Mouse (Mus musculus) ES-E14 (cell line): ENCODE measurements around the gene Hoxd9. TPM values are rescaled to one million over a fixed set of nuclear protein-coding genes. Genes with fewer than 3 reads are reported as not detected.

Experiments used
- DNase-seq: peaks from one replicate; pipeline ENCODE4 v3.0.0-alpha.2; 2013; ENCODE audit warnings: low read depth, low spot score
- H3K27ac ChIP-seq: 2 replicates; pipeline ENCODE4 v1.5.1; 2012; ENCODE audit warnings: low read depth, mild to moderate bottlenecking, low read length, moderate library complexity, mixed read lengths; ENCODE audit not compliant: poor library complexity, insufficient read depth, severe bottlenecking
- H3K36me3 ChIP-seq: 2 replicates; pipeline ENCODE4 v1.6.1; 2012; ENCODE audit warnings: mild to moderate bottlenecking, low read length, moderate library complexity, mixed read lengths; ENCODE audit not compliant: control insufficient read depth, poor library complexity, insufficient read depth, severe bottlenecking
- H3K4me1 ChIP-seq, 2 experiments: fragments of 150-350 bp in 1 of 2; sonication (generic) in 1 of 2; 2 replicates each; pipeline ENCODE4 v1.6.1; 2012; ENCODE audit warnings: low read length in 2 of 2, mild to moderate bottlenecking in 1 of 2, mixed read lengths in 1 of 2; ENCODE audit not compliant: control insufficient read depth in 2 of 2, insufficient read depth in 2 of 2, poor library complexity in 1 of 2
- H3K4me3 ChIP-seq, 2 experiments: fragments of 150-350 bp in 1 of 2; sonication (generic) in 1 of 2; 2 replicates each; pipeline ENCODE4 v1.5.1; 2012; ENCODE audit warnings: low read length in 2 of 2, low read depth in 1 of 2, mild to moderate bottlenecking in 1 of 2, mixed read lengths in 1 of 2; ENCODE audit not compliant: insufficient read depth in 1 of 2, poor library complexity in 1 of 2, severe bottlenecking in 1 of 2
- H3K9ac ChIP-seq: 2 replicates; pipeline ENCODE4 v1.6.1; 2012; ENCODE audit warnings: low read depth, mild to moderate bottlenecking, low read length, mixed read lengths; ENCODE audit not compliant: poor library complexity, insufficient read depth, severe bottlenecking
- H3K9me3 ChIP-seq: fragments of 150-350 bp; sonication (generic); 2 replicates; pipeline ENCODE4 v1.6.1; 2012; ENCODE audit warnings: low read depth, mild to moderate bottlenecking, low read length; ENCODE audit not compliant: control insufficient read depth, insufficient read depth
- CHD2 ChIP-seq: IDR thresholded peaks from 2 replicates; pipeline ENCODE4 v1.6.1; 2014; ENCODE audit warnings: mild to moderate bottlenecking, low read depth, low read length, inconsistent platforms
- HCFC1 ChIP-seq: IDR thresholded peaks from 2 replicates; pipeline ENCODE4 v1.6.1; 2012; ENCODE audit warnings: low read length, inconsistent platforms, borderline replicate concordance; ENCODE audit not compliant: insufficient read depth
- MAFK ChIP-seq: IDR thresholded peaks from 2 replicates; pipeline ENCODE4 v1.6.1; 2014; ENCODE audit warnings: mild to moderate bottlenecking, low read depth, low read length, inconsistent platforms; ENCODE audit not compliant: insufficient read depth
- ZC3H11A ChIP-seq: IDR thresholded peaks from 2 replicates; pipeline ENCODE4 v1.6.1; 2012; ENCODE audit warnings: low read depth, mild to moderate bottlenecking, inconsistent platforms, low read length, borderline replicate concordance
- ZNF384 ChIP-seq: IDR thresholded peaks from 2 replicates; pipeline ENCODE4 v1.6.1; 2012; ENCODE audit warnings: low read depth, low read length, inconsistent platforms
- in situ Hi-C, 2 experiments: fragments of 600-800 bp; cut with MboI; formaldehyde crosslinking; loops; one replicate each; pipeline ENCODE4 v1.15.1; 2025; ENCODE audit warnings: low sequenced_read_pairs in 2 of 2, inconsistent platforms in 1 of 2; ENCODE audit not compliant: unreplicated experiment in 2 of 2
- total RNA-seq: library from RNA; depleted of rRNA; stranded (reverse); fragments of 300-350 nt; gene quantifications from 2 replicates; pipeline ENCODE4 v1.2.3, GENCODE M21; 2012

Hoxd9 gene
- total RNA-seq, 1 experiment, result 0.76 TPM

- Histone ChIP-seq H3K36me3 (no peaks in the 10 kb centered on the region), H3K9me3 (no peaks in the 10 kb centered on the region), H3K9ac (no peak overlapping the region), H3K4me1 (peaks cover 0 to 7% of the 10 kb centered on the region in 2 experiments; a peak in 1 of 4 replicates), H3K27ac (no peak overlapping the region), H3K4me3 (no peak overlapping the region)
- TF ChIP-seq ZNF384, result no peak
- TF ChIP-seq MAFK, result no peak
- TF ChIP-seq CHD2, result no peak
- no peak for TF ChIP-seq ZC3H11A
- no peak for TF ChIP-seq HCFC1
- in situ Hi-C loops, result loop anchor here (25.0 kb wide), 2 partner anchors 604 to 879 kb away; no protein-coding TSS in a partner anchor
- DNase-seq, result no peak
Observed at GRCm38 (mm10) chr2:74708676-74709075, 11.1 kb downstream of the Hoxd9 start.

DNA sequence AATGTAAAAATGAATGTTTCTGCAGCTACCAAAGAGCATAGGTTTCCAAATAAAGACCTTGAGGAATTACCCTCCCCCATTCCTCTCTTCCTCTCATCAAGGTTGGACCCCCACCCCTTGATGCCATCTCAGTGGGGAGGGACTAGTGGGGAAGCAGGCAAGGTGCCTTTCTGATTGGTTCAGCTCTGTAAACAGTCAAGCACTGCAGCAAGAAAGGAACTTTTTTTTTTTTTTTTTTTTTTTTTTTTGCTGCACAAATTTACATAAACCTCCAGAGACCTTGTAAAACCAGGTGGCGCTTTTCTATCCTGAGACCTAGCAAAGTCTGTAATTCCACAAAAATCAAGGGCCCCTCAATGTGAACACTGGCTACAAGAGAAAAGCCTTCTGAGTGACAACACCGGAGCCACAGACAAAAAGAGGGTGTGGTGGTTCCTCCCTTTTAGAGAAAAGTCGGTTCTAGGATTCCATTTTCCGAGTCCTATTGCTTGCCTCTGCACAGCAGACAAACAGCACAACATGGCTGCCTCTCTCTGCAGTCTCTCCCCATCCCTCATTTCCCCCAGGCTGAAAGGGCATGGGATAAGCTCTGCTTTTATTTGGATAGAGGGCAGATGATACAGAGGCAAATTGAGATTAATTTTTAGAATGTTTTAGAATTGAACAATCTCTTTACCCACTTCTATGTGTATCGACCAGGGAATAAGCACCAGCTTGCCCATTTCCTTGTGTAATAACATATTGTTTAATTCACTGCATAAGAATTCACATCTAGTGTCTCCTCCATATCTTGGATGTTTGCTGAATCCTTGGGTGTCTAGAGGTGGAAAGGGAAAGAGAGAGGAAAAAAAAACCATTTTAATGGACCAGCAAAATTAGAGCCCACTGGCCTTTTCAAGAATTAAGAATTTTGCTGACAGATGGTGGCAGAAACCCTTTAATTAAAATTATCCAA lies 12.2 kb downstream of the Hoxd9 start:
- Histone ChIP-seq H3K4me3 (no peak overlapping the region), H3K36me3 (no peaks in the 10 kb centered on the region), H3K9me3 (no peaks in the 10 kb centered on the region), H3K9ac (no peak overlapping the region), H3K27ac (no peak overlapping the region), H3K4me1 (peaks cover 0 to 4% of the 10 kb centered on the region in 2 experiments; a peak in 1 of 4 replicates)
- TF ChIP-seq CHD2, result no peak
- peak; percentile 73 for TF ChIP-seq ZNF384
- in situ Hi-C loops, result loop anchor here (10.0 to 25.0 kb wide), 4 partner anchors 345 to 878 kb away; no protein-coding TSS in a partner anchor
- DNase-seq, result no peak

DNA sequence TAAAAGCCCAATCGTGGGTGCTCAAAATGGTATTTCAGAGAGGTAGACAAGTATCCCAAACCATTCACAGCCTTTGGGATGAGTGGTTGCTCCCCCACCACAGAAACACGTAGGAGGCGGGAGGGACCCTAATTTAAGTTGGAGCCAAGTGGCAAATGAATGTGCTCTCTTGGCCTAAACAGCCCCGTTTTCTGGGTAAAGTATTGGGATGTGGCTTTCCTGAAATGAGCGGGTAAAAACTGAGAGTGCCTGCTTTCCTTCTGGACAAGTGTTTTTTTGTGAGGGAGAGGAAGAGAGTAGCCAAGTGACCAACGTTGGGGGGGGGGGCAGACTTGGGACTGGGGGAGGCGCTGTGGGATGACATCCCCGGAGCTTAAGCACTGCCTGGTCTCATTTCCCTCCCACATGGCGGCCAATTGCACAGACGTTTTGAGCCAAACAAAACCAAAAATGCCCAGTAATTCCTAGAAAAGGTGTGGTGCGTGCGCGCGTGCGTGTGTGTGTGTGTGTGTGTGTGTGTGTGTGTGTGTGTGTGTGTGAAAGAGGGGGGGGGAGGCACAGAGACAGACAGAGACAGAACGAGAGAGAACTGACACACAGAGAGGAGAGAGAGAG lies 13.5 kb downstream of the Hoxd9 start:
- Histone ChIP-seq H3K4me1 (peaks cover 0 to 2% of the 10 kb centered on the region in 2 experiments; a peak in 1 of 4 replicates), H3K27ac (no peak overlapping the region), H3K9me3 (no peaks in the 10 kb centered on the region), H3K36me3 (no peaks in the 10 kb centered on the region), H3K9ac (no peak overlapping the region), H3K4me3 (no peak overlapping the region)
- in situ Hi-C loops, result loop anchor here (10.0 to 25.0 kb wide), 4 partner anchors 344 to 876 kb away; no protein-coding TSS in a partner anchor
- TF ChIP-seq HCFC1, result no peak
- TF ChIP-seq MAFK, result no peak
- no peak for TF ChIP-seq CHD2
- TF ChIP-seq ZC3H11A, result no peak
- no peak for TF ChIP-seq ZNF384
- DNase-seq, result no peak

GRCm38 (mm10) chr2:74711721-74712621 lies 14.4 kb downstream of the Hoxd9 start, which contains the start of the genes Hoxd3 and Hoxd4:
Hoxd3 (plus strand) TSS chr2:74711927.
Hoxd4 (plus strand) TSS chr2:74711929.
- in situ Hi-C loops, result loop anchor here (10.0 to 25.0 kb wide), 4 partner anchors 343 to 875 kb away; no protein-coding TSS in a partner anchor
- Histone ChIP-seq H3K4me1 (peaks cover 0 to 2% of the 10 kb centered on the region in 2 experiments; a peak in 1 of 4 replicates), H3K27ac (no peak within 1 kb of the TSS), H3K9ac (no peak within 1 kb of the TSS), H3K36me3 (no peaks in the 10 kb centered on the region), H3K4me3 (peak within 1 kb of the TSS; percentile 46 to 52), H3K9me3 (no peaks in the 10 kb centered on the region)
- TF ChIP-seq MAFK, result no peak
- no peak for TF ChIP-seq ZC3H11A
- no peak for TF ChIP-seq CHD2
- TF ChIP-seq HCFC1, result no peak
- TF ChIP-seq ZNF384, result no peak
- DNase-seq, result no peak
